Mouse (Mus musculus) lung, postnatal 0 days (tissue): Measurements from ENCODE around the gene Gm3448. TPM values are rescaled to one million over a fixed set of nuclear protein-coding genes. Genes with fewer than 3 reads are reported as not detected.
A peak's percentile ranks its signal among the peaks of the same experiment; 100 is the strongest.
"Not testable (repeated sequence)": the region's sequence is repeated elsewhere in the genome, so short reads cannot be mapped to it uniquely, and the experiment has no call there.

ENCODE experiments used
- ATAC-seq: fragments of 200-750 bp; cut with Nextera tagmentation; 2 replicates; pipeline ENCODE4 v1.8.0; 2017; ENCODE audit warnings: moderate library complexity
- DNase-seq: peaks from one replicate; pipeline ENCODE4 v3.0.0-alpha.2; 2016; ENCODE audit warnings: low spot score
- H3K27ac ChIP-seq: fragments of 300-500 bp; sonication (generic); 2 replicates; pipeline ENCODE4 v1.5.1; 2014; ENCODE audit warnings: antibody characterized with exemption, mild to moderate bottlenecking, low read length, mixed read lengths
- H3K27me3 ChIP-seq: fragments of 300-500 bp; sonication (generic); replicated peaks from 2 replicates; pipeline ENCODE4 v1.6.1; 2014; ENCODE audit warnings: low read length, mixed read lengths; ENCODE audit not compliant: insufficient read depth
- H3K36me3 ChIP-seq: fragments of 300-500 bp; sonication (generic); 2 replicates; pipeline ENCODE4 v1.6.1; 2014; ENCODE audit warnings: low read length, mixed read lengths; ENCODE audit not compliant: insufficient read depth
- H3K4me1 ChIP-seq: fragments of 300-500 bp; sonication (generic); 2 replicates; pipeline ENCODE4 v1.6.1; 2014; ENCODE audit warnings: antibody characterized with exemption, low read depth, low read length, mixed read lengths; ENCODE audit not compliant: insufficient read depth
- H3K4me2 ChIP-seq: fragments of 300-500 bp; sonication (generic); replicated peaks from 2 replicates; pipeline ENCODE4 v1.6.1; 2014; ENCODE audit warnings: low read depth, mild to moderate bottlenecking, low read length, moderate library complexity, mixed read lengths
- H3K4me3 ChIP-seq: fragments of 300-500 bp; sonication (generic); 2 replicates; pipeline ENCODE4 v1.5.1; 2014; ENCODE audit warnings: low read depth, low read length
- H3K9ac ChIP-seq: fragments of 300-500 bp; sonication (generic); replicated peaks from 2 replicates; pipeline ENCODE4 v1.6.1; 2014; ENCODE audit warnings: low read depth, mild to moderate bottlenecking
- H3K9me3 ChIP-seq: fragments of 300-500 bp; sonication (generic); 2 replicates; pipeline ENCODE4 v1.6.1; 2016; ENCODE audit warnings: low read length, mixed read lengths
- WGBS: fragments of 180-500 bp; shearing (Covaris S2); extraction: QIAGEN DNeasy Blood & Tissue Kit; methylation state at CpG from one replicate; pipeline ENCODE4 v1.1.7; 2014; 5-methylcytosine and 5-hydroxymethylcytosine counted together
- polyA plus RNA-seq: library from polyadenylated mRNA; unstranded; fragments of >200 nt; fragmentation: Nextera tagmentation; extraction: Ambion mirVana; gene quantifications from 2 replicates; pipeline ENCODE4 v1.2.1, GENCODE M21; 2015

The Gm3448 gene
- polyA plus RNA-seq, 1 experiment from 2014 or later = 5.0 TPM

DNA sequence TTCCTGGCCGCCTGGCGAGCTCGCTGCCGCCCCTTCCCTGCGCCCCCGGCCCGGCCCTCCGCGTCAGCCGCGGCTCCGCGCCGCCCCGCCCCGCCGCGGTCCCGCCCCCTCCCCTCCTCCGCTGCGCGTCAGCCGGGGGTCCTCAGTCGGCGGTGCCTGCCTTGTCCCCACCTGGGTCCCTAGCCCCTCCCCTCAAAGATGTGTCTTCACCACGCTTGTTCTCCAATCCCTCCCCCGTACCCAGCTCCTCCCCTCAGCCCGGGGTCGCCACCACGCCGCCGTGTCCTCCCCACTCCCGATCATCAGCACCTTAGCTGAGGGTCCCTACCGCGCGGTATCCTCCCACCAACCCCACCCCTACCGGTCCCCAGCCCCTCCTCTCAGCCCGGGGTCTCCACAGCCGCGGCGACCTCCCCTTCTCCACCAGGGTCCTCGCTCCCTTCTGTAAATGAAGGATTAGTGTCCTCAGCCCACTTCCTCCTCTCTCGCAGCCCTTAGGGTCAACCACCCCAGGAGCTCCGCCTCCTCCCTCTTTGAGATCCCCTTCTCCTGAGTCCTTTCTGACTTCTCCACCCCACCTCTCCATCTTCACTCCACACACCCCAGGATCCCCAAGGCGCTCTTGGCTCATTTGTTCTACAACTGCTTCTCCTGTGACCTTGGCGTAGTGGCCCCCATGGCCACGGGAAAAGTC, 48.1 kb downstream of the Gm3448 start:
- H3K27me3 ChIP-seq, H3K27ac ChIP-seq, H3K36me3 ChIP-seq, H3K4me3 ChIP-seq, DNase-seq, H3K9ac ChIP-seq, H3K4me2 ChIP-seq, H3K4me1 ChIP-seq, H3K9me3 ChIP-seq: not testable (repeated sequence)
- peak; percentile 59 for ATAC-seq
- WGBS = no CpG with 5 or more reads among the region's 47 CpGs

DNA sequence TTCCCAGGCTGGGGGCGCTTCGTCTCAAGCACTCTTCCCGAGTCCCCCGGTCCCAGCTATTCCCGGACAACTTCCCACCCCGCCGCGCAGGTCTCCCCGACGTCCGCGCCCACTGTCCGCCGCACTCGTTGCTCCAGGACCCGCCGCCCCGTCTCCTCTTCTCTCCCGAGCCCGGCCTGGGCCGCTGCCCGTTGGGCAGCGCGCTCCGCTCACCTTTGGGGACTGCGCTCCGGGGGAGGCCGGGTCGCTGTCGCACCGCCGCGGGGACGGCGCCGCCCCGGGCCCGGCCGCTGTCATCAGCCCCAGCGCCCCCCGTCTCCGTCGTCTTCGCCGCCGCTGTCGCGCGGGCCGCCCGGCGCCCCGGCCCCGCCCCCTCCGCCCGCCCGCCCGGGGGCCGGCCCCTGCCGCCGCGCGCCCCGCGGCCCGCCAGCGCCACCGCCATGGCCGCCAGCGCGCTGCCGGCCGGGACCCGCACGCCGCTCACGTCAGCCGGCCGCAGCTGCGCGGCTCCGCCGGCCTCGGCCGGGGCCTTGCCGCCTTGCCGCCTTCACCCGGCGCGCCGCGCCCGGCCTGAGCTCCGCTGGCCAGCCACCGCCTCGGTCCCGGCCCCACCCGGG, 48.7 kb downstream of the Gm3448 start:
- not testable (repeated sequence) for H3K4me2 ChIP-seq, H3K36me3 ChIP-seq, DNase-seq, H3K9me3 ChIP-seq, H3K27ac ChIP-seq, H3K9ac ChIP-seq, H3K4me3 ChIP-seq, H3K4me1 ChIP-seq, H3K27me3 ChIP-seq
- WGBS = no CpG with 5 or more reads among the region's 98 CpGs
- ATAC-seq = peak; percentile 83

DNA sequence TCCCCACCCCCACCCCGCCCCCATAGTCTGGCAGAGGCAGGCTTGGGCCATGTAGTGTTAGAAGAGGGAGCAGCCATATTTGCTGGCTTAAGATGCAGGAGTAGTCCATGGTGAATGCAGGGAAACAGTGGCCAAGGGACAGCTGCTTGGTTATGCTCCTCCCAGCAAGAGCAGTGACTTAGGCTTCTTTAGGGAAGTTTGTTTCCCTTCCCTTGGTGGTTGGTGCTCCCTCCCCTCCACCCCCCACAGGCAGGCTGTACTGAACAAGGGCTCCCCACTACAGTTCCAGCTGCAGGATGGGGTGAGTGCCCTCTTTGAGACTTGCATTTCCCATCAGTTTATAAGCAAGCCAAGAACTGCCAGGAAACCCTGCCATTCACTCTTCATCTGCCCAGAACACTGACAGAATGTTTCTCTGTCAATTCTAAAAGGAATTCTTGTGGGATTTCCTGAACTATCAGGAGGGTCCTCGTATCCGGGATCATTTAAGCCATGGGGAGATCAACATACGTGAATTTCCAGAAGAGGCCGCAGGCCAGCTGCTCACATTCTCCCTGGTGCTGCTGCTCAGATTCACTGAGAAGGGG, 51.1 kb downstream of the Gm3448 start:
- 73% methylated on average over 4 of the region's 5 CpGs for WGBS
- not testable (repeated sequence) for ATAC-seq, DNase-seq

DNA sequence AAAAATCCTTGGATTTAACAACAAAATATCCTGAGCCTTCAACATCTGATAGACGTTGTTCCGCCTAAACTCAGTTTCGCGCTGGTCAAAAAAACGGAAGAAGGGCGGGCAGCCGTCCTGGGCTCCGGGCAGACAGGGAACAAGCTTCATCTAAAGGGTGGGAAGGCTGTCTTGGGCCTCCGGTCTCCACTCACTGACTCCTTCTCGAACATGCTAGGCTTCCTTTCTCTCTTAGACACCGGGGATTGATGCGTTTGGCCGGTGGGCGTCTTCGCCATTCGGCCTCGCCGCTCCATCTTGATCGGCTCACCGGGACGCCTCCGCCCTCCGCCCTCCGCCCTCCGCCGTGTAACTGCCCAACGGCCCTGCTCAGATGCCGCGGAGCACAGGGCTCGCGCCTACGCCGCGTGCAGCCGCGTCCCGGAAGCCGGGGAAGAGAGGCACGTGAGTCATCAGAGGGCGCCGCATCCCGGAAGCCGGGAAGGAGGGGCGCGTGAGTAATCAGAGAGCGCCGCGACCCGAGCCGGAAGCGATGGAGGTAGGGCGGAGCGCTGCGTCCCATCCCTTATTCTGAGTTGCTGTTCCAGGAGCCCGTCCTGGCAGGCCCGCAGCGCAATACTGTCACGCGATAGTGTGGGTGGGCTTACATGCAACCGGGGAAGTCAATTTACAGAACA, 62.8 kb downstream of the Gm3448 start, which contains the start of the genes 9030025P20Rik and Gm3417:
Gene 9030025P20Rik (plus strand): TSS at position 107 of the 677 bp plus-strand sequence.
Gene Gm3417 (minus strand): TSS at position 429 of the 677 bp plus-strand sequence.
- H3K27me3 ChIP-seq, H3K4me2 ChIP-seq, H3K27ac ChIP-seq, H3K9me3 ChIP-seq, H3K36me3 ChIP-seq, H3K4me3 ChIP-seq, H3K4me1 ChIP-seq, DNase-seq, H3K9ac ChIP-seq: not testable (repeated sequence)
- WGBS = no CpG with 5 or more reads among the region's 60 CpGs
- peak; percentile 99 for ATAC-seq

More for the DNA sequence above, 51.1 kb downstream of the Gm3448 start:
- H3K4me3 ChIP-seq, H3K9ac ChIP-seq, H3K36me3 ChIP-seq, H3K4me2 ChIP-seq, H3K27me3 ChIP-seq, H3K27ac ChIP-seq, H3K4me1 ChIP-seq, H3K9me3 ChIP-seq: not testable (repeated sequence)

DNA sequence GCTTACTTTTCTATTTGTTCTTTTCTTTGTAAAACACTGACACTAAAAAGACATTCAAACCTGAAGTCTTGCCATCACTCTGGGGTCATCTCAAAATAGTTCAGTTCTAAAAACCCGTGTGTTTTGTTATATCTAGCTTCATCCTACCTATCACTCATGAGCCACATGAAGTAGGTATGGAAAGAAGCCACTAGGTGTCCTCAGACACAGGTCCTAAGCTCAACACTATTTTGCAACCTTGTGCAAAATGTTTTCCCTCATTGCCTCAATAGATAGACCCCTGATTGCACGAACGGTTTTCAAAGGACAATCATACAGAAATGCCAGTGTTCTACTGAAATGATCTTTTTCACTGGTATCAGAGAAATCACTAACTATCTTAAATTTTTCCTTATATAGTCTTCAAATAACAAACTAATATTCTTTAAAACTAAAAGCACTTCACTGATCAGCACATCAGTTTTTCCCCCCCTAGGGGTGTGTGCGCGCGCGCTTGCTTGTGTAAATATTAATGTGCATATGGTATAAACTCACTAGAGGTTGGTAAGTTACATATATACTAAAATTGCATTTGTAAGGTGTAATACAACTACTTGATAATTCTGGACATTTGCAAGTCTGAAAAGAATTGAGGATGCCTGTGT, 63.5 kb downstream of the Gm3448 start:
- not testable (repeated sequence) for DNase-seq, H3K4me3 ChIP-seq, H3K27me3 ChIP-seq, H3K4me1 ChIP-seq, H3K9ac ChIP-seq, ATAC-seq, H3K9me3 ChIP-seq, H3K4me2 ChIP-seq, H3K27ac ChIP-seq, H3K36me3 ChIP-seq
- WGBS = under 1% methylated on average over 4 of the region's 7 CpGs

DNA sequence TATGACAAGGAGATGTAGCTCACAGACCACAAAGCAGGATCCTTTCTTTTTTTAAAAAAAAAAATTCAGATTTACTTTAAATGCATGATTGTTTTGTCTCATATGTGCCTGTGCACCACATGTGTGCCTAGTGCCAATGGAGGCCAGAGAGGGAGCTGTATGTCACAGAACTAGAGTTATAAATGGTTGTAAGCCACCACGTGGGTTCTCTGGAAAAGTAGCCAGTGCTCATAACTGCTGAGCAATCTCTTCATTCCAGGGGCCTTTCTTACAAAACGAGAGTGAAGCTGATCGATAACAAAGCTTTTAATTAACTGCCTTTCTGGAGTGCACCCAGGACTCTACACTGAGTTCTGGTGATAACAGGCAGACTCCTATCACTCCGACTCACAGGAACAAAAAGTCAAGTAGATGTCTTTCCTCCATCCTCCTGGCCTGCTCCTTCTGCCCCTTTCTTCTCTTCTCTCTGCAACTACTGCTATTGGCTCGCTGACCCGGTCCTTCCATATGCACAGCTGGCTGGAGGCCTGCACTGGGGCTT, 72.9 kb downstream of the Gm3448 start:
- H3K36me3 ChIP-seq = not testable (repeated sequence)
- WGBS = no CpG with 5 or more reads among the region's 6 CpGs

DNA sequence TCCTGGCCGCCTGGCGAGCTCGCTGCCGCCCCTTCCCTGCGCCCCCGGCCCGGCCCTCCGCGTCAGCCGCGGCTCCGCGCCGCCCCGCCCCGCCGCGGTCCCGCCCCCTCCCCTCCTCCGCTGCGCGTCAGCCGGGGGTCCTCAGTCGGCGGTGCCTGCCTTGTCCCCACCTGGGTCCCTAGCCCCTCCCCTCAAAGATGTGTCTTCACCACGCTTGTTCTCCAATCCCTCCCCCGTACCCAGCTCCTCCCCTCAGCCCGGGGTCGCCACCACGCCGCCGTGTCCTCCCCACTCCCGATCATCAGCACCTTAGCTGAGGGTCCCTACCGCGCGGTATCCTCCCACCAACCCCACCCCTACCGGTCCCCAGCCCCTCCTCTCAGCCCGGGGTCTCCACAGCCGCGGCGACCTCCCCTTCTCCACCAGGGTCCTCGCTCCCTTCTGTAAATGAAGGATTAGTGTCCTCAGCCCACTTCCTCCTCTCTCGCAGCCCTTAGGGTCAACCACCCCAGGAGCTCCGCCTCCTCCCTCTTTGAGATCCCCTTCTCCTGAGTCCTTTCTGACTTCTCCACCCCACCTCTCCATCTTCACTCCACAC, 79.7 kb downstream of the Gm3448 start:
- not testable (repeated sequence) for DNase-seq, H3K9me3 ChIP-seq, H3K4me3 ChIP-seq, H3K4me1 ChIP-seq, H3K4me2 ChIP-seq, H3K27ac ChIP-seq, H3K9ac ChIP-seq, H3K36me3 ChIP-seq, H3K27me3 ChIP-seq
- WGBS = no CpG with 5 or more reads among the region's 44 CpGs
- ATAC-seq = peak; percentile 77

More for the DNA sequence above, 72.9 kb downstream of the Gm3448 start:
- H3K4me3 ChIP-seq, ATAC-seq, H3K4me1 ChIP-seq, H3K9ac ChIP-seq, H3K9me3 ChIP-seq, H3K27ac ChIP-seq, H3K4me2 ChIP-seq, DNase-seq, H3K27me3 ChIP-seq: not testable (repeated sequence)

DNA sequence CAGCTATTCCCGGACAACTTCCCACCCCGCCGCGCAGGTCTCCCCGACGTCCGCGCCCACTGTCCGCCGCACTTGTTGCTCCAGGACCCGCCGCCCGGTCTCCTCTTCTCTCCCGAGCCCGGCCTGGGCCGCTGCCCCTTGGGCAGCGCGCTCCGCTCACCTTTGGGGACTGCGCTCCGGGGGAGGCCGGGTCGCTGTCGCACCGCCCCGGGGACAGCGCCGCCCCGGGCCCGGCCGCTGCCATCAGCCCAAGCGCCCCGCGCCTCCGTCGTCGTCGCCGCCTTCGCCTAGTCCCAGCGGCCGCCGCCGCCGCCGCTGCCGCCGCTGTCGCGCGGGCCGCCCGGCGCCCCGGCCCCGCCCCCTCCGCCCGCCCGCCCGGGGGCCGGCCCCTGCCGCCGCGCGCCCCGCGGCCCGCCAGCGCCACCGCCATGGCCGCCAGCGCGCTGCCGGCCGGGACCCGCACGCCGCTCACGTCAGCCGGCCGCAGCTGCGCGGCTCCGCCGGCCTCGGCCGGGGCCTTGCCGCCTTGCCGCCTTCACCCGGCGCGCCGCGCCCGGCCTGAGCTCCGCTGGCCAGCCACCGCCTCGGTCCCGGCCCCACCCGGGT, 80.3 kb downstream of the Gm3448 start, which contains the start of gene Phf10:
Gene Phf10 (minus strand): TSS at position 323 of the 606 bp plus-strand sequence.
- WGBS = under 1% methylated on average over 31 of the region's 100 CpGs
- H3K36me3 ChIP-seq, H3K27me3 ChIP-seq, H3K4me1 ChIP-seq, H3K9me3 ChIP-seq: not testable (repeated sequence)
- Histone ChIP-seq H3K27ac (peak within 1 kb of the TSS; percentile 77), H3K4me2 (peak within 1 kb of the TSS; percentile 80), H3K9ac (peak within 1 kb of the TSS; percentile 57), H3K4me3 (peak within 1 kb of the TSS; percentile 63)
- ATAC-seq (peak; percentile 88), DNase-seq (peak; percentile 36)
